Mouse (Mus musculus): ENCODE data around the gene Slc22a1. TPM values are rescaled to one million over a fixed set of nuclear protein-coding genes. Genes with fewer than 3 reads are reported as not detected.

Slc22a1 gene
- total and polyA plus RNA-seq, 3 experiments = 0.64 to 1.1 (median 0.76) TPM

DNA sequence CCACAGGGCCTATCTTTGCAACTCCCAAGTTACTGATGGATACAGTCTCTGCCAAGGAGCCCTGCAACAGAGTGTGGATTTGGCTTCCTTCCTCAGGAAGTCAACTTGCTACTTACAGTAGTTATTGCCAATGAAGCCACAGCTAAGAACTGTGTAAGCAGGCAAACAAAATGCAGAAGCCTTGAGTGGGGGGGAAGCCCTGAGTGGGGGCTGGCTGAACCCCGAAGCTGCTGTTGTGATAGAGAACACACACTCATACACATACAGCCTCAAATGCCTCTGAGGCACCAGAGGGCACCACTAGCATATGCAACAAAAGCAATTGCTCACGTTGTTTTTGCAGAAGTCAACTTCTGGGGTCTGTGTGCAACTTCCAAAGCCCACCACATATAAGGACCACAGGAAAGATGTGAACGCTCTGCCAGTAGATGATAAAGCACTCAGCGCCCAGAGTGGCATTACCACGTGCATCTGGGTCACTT lies 38.5 kb upstream of the Slc22a1 start:
- Histone ChIP-seq H3K27me3 (replicated peaks) (no peaks in the 10 kb centered on the region), H3K9me3 (replicated peaks; ENCODE audit: low read length) (no peaks in the 10 kb centered on the region), H3K79me2 (replicated peaks; ENCODE audit: control insufficient read depth, extremely low read depth, insufficient read depth, poor library complexity, severe bottlenecking) (no peaks in the 10 kb centered on the region), H3K36me3 (replicated peaks in 1 of 2; ENCODE audit: control insufficient read depth in 1 of 2, insufficient read depth in 1 of 2, low read length in 1 of 2) (peaks cover 64 to 96% of the 10 kb centered on the region in 2 experiments), H3K4me3 (replicated peaks in 1 of 3; ENCODE audit: low read depth in 2 of 3, low read length in 2 of 3, poor library complexity in 1 of 3) (no peak overlapping the region), H3K27ac (ENCODE audit: insufficient read depth, low read depth) (no peak overlapping the region), H3K9ac (ENCODE audit: insufficient read depth, low read depth) (no peak overlapping the region), H3K4me1 (ENCODE audit: control insufficient read depth in 1 of 2, insufficient read depth in 2 of 2) (no peaks in the 10 kb centered on the region), H3K4me2 (ENCODE audit: insufficient read depth, low read depth, poor library complexity, severe bottlenecking) (no peak overlapping the region)
- in situ Hi-C loops (cut with MboI; ENCODE audit: low pct_ligation_motif_present, low pct_unique_long_range_greater_than_20kb, low sequenced_read_pairs) (no loop called here), dilution Hi-C loops (cut with MboI; ENCODE audit: extremely low pct_ligation_motif_present, extremely low pct_unique_long_range_greater_than_20kb, low sequenced_read_pairs) (no loop called here)
- DNase-seq (ENCODE audit: extremely low read depth) = no peak
- TF ChIP-seq E2F4 (IDR thresholded peaks at IDR 0.05; ENCODE audit: insufficient replicate concordance, low read depth, low read length) = no peak
- TF ChIP-seq SMC3 (IDR thresholded peaks at IDR 0.05; ENCODE audit: low read depth, low read length) = peak; percentile 54
- TF ChIP-seq RAD21 (IDR thresholded peaks at IDR 0.05; ENCODE audit: low read depth, low read length) = peak; percentile 53
- TF ChIP-seq CTCF (conservative IDR thresholded peaks at IDR 0.05 in 1 of 2, IDR thresholded peaks at IDR 0.05 in 1 of 2; ENCODE audit: low read depth in 2 of 2, low read length in 2 of 2) = peak in 1 of 2 experiments; percentile 49; a peak in 2 of 4 replicates
- TF ChIP-seq JUN (IDR thresholded peaks at IDR 0.05; ENCODE audit: insufficient read depth, low read depth, low read length) = no peak
- TF ChIP-seq IRF4 (IDR thresholded peaks at IDR 0.05; ENCODE audit: low read depth, low read length) = no peak

DNA sequence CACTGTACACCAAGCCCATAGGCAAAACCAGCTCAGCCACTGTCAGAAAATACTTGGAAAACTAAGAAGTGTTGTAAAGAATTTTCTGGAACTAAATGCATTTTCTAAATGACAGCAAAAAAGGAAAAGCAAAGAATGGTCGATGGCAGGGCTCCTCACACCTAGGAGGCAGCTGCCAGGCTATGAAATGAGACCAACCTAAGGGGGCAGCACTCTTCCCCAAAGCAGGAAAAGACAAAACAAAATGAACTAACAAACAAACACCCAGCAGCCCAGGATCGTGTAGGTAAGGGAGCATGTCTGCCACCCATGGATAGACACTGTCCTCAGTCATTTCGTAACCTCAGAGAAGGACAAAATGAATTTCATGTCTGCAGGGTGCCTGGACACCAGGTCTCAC lies 37.4 kb upstream of the Slc22a1 start:
- no peak for TF ChIP-seq ETS1 (conservative IDR thresholded peaks at IDR 0.05; ENCODE audit: low read depth, low read length)
- no peak for TF ChIP-seq SMC3 (IDR thresholded peaks at IDR 0.05; ENCODE audit: low read depth, low read length)
- no peak for TF ChIP-seq MYC (IDR thresholded peaks at IDR 0.05; ENCODE audit: low read depth, low read length)
- TF ChIP-seq NRF1 (IDR thresholded peaks at IDR 0.05; ENCODE audit: low read depth, low read length) = no peak
- TF ChIP-seq POLR2A (IDR thresholded peaks at IDR 0.05; ENCODE audit: low read depth, low read length) = no peak
- no peak for TF ChIP-seq CTCF (conservative IDR thresholded peaks at IDR 0.05 in 1 of 2, IDR thresholded peaks at IDR 0.05 in 1 of 2; ENCODE audit: low read depth in 2 of 2, low read length in 2 of 2)
- no peak for TF ChIP-seq PAX5 (IDR thresholded peaks at IDR 0.05; ENCODE audit: low read length)
- TF ChIP-seq HCFC1 (IDR thresholded peaks at IDR 0.05; ENCODE audit: low read depth, low read length) = no peak
- no peak for TF ChIP-seq MAX (IDR thresholded peaks at IDR 0.05; ENCODE audit: low read length)
- TF ChIP-seq POLR2AphosphoS2 (IDR thresholded peaks at IDR 0.05; ENCODE audit: low read depth, low read length) = no peak
- TF ChIP-seq USF1 (IDR thresholded peaks at IDR 0.05; ENCODE audit: low read depth, low read length) = no peak
- no peak for TF ChIP-seq ZNF384 (IDR thresholded peaks at IDR 0.05; ENCODE audit: low read depth, low read length)
- no peak for TF ChIP-seq GABPA (IDR thresholded peaks at IDR 0.05; ENCODE audit: insufficient replicate concordance, low read depth, low read length)
- no peak for TF ChIP-seq ZKSCAN1 (IDR thresholded peaks at IDR 0.05; ENCODE audit: borderline replicate concordance, low read depth, low read length)
- no peak for TF ChIP-seq JUND (conservative IDR thresholded peaks at IDR 0.05; ENCODE audit: low read depth, low read length)
- no peak for TF ChIP-seq MXI1 (IDR thresholded peaks at IDR 0.05; ENCODE audit: low read depth, low read length)
- TF ChIP-seq IRF4 (IDR thresholded peaks at IDR 0.05; ENCODE audit: low read depth, low read length) = no peak

More for the DNA sequence above, 37.4 kb upstream of the Slc22a1 start:
- no peaks in the 10 kb centered on the region for H3K9me3 ChIP-seq (replicated peaks; ENCODE audit: low read length)
- no peak overlapping the region for H3K4me3 ChIP-seq (replicated peaks in 1 of 3; ENCODE audit: low read depth in 2 of 3, low read length in 2 of 3, poor library complexity in 1 of 3)
- in situ Hi-C loops (cut with MboI; ENCODE audit: low pct_ligation_motif_present, low pct_unique_long_range_greater_than_20kb, low sequenced_read_pairs) = no loop called here
- no peak overlapping the region for H3K4me2 ChIP-seq (ENCODE audit: insufficient read depth, low read depth, poor library complexity, severe bottlenecking)
- dilution Hi-C loops (cut with MboI; ENCODE audit: extremely low pct_ligation_motif_present, extremely low pct_unique_long_range_greater_than_20kb, low sequenced_read_pairs) = no loop called here
- H3K36me3 ChIP-seq (replicated peaks in 1 of 2; ENCODE audit: control insufficient read depth in 1 of 2, insufficient read depth in 1 of 2, low read length in 1 of 2) = peaks cover 64 to 95% of the 10 kb centered on the region in 2 experiments
- no peaks in the 10 kb centered on the region for H3K27me3 ChIP-seq (replicated peaks)
- DNase-seq (ENCODE audit: extremely low read depth) = no peak
- H3K4me1 ChIP-seq (ENCODE audit: control insufficient read depth in 1 of 2, insufficient read depth in 2 of 2) = no peaks in the 10 kb centered on the region
- no peak overlapping the region for H3K9ac ChIP-seq (ENCODE audit: insufficient read depth, low read depth)
- H3K79me2 ChIP-seq (replicated peaks; ENCODE audit: control insufficient read depth, extremely low read depth, insufficient read depth, poor library complexity, severe bottlenecking) = no peaks in the 10 kb centered on the region
- no peak overlapping the region for H3K27ac ChIP-seq (ENCODE audit: insufficient read depth, low read depth)

All from CH12.LX (cell line).